Mouse (Mus musculus) kidney, postnatal 36 days (tissue): ENCODE data around the gene C1qtnf5.

Experiments used
- DNase-seq, 2 experiments: peaks; one replicate each; pipeline ENCODE4 v3.0.0; 2021 to 2022; ENCODE audit warnings: mixed read lengths in 2 of 2

The C1qtnf5 gene

DNA sequence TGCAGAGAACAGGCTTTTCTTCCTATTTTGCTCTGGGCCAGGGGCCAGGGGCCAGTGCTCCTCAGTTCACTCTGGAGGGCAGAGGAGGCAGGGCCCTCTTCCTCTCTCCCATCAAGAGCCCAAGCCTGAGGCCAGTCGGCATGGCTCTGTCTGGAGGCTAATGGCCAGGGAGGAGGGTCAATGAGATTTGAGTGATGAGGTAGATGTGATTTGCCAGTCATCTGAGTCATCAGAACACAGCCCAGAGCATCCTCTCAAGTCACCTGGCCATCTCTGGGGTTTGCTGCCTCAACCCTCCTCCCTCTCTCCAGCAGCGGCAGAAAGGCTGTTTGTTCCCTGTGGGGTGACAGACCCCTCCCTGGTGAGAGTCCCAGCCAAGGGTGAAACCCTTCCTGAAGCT is 26.2 kb downstream of the C1qtnf5 start:
- no peak for DNase-seq

DNA sequence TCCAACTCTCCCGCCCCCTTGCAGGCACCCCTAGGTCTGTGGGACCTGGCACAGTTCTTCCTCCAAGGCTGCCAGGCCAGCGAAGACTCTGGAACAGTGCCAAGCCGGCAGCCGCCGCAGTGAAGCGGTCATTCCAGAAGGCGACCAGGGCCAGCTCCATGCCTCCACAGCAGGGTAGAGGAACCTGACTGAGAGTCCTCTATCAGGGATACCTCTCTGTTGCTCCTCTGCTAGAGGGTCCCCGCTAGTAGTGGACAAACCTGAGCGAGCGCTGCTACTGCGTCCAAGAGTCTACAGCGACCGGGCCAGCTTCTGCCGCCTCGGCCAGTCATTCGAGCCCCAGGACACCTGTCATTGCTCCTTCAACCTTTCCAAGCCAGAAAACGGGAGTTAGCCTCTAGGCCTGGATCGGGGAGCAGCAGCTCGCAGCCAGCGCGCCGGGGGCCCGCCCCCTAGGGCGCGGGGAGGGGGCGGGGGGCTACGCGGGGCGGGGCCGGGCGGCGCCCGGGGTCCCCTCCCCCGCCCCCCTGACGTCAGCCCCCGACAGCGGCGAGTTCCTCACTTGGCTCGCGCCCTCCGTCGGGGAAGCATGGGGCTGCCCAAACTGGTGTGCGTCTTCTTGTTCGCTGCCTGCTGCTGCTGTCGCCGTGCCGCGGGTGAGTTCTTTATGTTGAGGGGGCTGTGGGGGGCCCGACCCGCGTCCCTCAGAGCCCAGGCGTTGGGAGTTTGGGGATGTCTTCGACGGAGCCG is 27.2 kb downstream of the C1qtnf5 start, which contains the start of gene Mcam:
Mcam (plus strand) TSS at position 369 of the 750 bp plus-strand sequence.
- peak; percentile 78 to 90 for DNase-seq

DNA sequence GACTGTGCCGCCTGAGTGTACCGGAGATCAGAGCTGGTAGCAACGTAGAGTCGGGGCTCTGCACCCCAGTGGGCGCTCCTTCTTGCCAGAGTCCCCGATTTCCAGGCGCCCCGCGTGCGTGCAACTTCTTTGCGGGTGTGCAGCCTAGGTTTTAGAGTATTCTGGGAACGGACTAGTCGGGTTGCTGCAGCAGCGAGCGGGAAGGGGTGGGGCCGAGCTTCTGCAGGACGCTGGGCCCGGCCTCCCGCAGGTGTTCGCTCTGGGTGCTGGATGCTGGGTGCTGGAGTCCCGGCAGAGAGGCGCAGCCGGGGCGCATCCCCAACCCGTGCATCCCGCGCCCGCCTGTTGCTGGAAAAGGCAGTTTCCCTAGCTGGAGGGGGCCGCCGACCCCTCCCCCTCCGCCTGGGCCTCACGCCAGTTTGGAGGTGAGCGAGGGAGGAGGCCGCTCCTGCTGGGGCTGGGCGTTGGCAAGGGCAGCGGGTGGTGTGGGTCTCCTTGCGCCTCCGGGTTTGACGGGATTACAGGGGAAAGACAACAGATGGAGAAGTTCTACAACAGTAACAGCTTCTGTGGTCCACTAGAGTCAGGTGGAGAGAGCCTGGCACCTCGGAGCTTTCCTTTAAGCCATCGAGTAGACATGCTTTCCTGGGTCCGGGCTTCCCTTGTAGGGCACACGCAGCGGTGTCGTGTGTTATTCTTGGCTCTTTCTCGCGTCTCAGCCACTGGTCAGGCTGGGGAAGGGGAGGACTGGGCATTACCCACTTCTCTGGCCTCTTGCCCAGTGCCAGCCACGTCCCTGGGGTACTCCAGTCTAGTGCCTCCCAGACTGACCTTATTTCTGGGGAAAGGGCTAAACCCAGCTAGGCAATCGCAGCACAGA is 28.0 kb downstream of the C1qtnf5 start:
- DNase-seq: peak; percentile 42 to 69

DNA sequence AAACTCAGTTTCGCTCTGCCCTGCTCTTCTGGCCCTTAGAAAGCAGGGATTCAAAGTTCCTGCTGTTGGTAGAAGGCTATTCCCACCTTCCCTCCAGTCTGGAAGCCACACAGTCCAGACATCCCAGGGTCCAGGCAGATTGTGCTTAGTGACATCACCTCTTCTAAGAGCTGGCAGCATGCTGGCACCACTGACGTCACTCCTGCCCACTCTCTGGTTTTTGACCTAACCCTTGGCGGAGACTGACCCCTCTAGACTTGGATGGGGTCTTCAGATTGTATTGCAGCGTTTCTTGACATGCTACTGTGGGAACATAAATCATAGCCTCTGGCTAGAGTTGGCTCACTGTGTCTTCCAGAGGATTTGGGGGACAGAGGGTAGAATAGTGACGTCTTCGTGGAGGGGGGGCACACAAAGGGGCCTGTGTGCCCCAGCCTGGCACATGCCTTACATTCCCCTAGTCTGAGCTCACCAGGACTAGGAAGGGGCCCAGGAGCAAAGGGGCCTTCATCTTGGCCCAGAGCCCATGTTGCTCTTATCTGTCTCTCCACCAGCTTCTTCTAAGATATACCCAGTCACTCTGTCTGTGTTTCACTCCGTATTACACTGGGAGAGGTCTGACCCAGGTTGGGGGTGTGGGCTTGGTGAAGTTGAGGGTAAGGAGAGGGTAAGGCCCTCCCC is 28.8 kb downstream of the C1qtnf5 start:
- DNase-seq: no peak

DNA sequence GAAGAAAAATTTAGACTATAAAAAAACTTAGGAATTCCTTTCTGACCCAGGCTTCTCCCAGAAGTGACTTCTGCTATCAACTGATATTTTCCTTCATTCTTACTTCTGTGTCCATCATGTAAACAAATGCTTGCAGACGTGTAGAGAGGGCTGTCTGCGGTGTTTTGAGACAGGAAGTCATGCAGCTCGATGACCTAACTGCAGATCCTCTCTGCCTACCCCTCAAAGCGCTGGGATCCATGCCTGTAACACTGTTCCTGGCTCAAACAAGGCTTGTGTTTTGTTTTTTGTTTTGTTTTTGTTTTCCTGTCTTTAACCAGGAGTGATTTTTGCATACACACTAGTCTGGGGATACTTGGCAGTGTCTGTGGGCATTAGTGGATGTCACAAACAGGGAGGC is 30.8 kb downstream of the C1qtnf5 start:
- no peak for DNase-seq

DNA sequence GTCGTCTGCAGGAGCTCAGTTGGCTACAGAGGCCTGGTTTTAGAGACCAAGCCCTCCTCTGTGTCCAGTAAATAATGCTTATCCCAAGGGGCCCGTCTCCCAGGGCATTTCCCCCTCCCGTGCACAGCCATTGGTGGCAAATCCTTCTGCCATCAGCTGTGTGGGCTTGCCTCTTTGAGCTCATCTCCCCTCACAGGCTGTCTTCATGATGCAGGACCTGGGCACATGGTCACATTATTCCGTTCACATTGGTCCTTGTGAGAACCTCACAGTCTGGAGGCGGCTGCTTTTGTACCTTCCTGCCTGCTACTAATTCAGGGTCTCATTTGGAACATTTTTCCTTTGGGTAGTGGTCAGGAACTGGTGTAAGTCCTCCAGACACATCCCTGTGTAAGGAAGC is 34.9 kb downstream of the C1qtnf5 start:
- DNase-seq: no peak

DNA sequence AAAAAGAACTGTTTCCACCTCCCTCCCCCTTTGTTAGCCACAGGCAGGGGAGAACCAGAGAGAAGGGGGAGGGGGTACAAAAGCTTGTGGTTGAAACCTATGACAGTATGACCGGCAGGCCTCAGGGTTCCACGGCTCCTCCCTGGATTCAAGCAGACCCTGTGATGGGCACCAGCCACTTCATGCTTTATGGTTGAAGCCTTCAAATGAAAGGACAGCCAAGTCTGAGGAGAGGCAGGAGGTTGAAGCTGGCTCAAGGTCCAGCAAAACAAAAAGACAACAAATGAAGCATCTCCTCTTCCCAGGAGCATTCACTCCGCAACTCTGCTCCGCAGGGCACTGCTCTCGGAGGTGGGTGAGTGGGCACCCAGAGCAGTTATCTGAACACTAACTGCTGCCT is 36.4 kb downstream of the C1qtnf5 start:
- no peak for DNase-seq

DNA sequence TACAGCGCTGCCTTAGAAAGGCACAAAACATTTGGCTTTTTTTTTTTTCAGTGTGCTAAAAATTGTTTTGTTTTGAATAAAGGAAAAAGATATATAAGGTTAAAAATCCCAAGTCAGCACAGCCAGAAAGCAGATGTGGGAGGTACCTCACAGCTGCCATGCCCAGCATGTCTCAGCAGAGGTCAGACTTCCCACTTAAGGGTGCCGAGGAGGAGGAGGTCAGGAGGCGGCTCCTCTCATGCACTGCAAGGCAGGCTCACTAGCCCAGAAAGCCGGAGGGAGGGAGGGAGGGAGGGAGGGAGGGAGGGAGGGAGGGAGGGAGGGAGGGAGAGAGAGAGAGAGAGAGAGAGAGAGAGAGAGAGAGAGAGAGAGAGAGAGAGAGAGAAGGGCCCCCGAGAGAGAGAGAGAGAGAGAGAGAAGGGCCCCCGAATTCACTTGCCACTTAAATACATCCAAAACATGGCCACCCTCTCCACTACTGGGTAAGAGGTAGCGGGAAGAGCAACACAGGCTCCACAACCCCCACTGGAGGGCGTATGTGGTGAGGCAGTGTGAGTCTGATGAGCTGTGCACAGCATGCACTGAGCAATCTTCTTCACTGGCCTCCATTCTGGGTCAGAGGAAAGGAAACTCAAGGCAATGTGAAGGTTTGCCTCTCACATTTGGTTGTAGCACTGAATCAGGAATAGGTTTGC is 37.1 kb downstream of the C1qtnf5 start:
- peak; percentile 67 to 74 for DNase-seq

DNA sequence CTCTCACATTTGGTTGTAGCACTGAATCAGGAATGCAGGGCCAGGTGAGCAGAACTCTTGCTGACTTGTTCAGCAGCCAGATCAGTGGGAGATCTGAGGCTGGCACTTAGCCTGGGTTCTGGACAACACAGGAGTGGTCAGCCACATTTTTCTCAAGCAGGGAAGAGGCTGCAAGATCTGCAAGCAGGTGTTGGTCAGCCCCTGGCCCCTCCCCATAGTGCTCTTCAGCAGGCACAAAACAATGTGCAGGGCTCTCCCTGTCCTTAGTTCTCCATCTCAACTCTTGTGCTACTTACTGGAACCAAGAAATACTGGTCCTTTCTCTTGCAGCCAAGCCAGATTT is 37.6 kb downstream of the C1qtnf5 start:
- no peak for DNase-seq

DNA sequence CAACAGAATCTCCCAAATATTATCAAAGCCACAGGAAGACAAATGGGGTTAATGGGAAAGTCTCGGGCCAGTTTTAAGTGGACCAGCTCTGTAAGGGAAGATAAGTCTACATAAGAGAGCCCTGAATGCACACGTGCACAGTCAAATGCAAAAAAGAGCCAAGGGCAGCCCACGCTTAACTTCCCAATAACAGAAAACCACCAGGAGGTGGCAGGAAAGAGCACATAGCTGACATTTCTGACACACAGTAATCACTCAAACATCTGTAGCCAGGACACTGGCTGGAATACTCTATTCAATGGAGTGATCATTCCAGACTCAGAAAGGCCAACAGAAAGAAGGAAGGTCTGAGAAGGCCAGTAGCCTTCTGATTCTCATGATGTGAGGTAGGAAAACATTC is 40.2 kb downstream of the C1qtnf5 start:
- peak; percentile 24 to 50 for DNase-seq
